ENCODE assay signal across 19 mouse cellular contexts in genomic region chr2:92124523-92124922, GRCm38 (mm10).
"Had no signal": no experiment of that assay in that cellular context is flagged by ENCODE, and none has a peak within 500 bp of the region (broad histone marks: within the 10 kb centered on the region; RNA-seq: fewer than 3 reads in every experiment).

No protein-coding gene starts in this region.

- ATAC-seq: midbrain, embryonic 16.5 days had no signal

- H3K4me3 ChIP-seq: midbrain, embryonic 10.5 days; midbrain, embryonic 12.5 days; myocyte; neural tube, embryonic 13.5 days; neural tube, embryonic 15.5 days; stomach, embryonic 15.5 days had no signal

- H3K27ac ChIP-seq: liver, embryonic 14.5 days; midbrain, embryonic 10.5 days; midbrain, embryonic 12.5 days; neural tube, embryonic 13.5 days; neural tube, embryonic 15.5 days; stomach, embryonic 15.5 days; stomach, postnatal 0 days had no signal

- H3K36me3 ChIP-seq: midbrain, embryonic 10.5 days; midbrain, embryonic 12.5 days; neural tube, embryonic 13.5 days; neural tube, embryonic 15.5 days; stomach, embryonic 15.5 days had no signal

- H3K27me3 ChIP-seq: midbrain, embryonic 12.5 days; neural tube, embryonic 13.5 days; neural tube, embryonic 15.5 days; stomach, embryonic 15.5 days had no signal

- DNase-seq: lung, adult 18-20 months; lung, embryonic 14.5 days; lung, postnatal 10 days; lung, postnatal 4 days; midbrain, embryonic 14.5 days; retina, postnatal 1 day; right cerebral cortex, postnatal 14 days; thymus, adult 2 months; thymus, postnatal 14 days; thymus, postnatal 36 days had no signal

- H3K4me1 ChIP-seq: midbrain, embryonic 10.5 days; midbrain, embryonic 12.5 days; neural tube, embryonic 13.5 days; neural tube, embryonic 15.5 days; stomach, embryonic 15.5 days had no signal
